Mouse (Mus musculus) G1E (cell line): ENCODE data around the gene Cwc22. TPM values are rescaled to one million over a fixed set of nuclear protein-coding genes. Genes with fewer than 3 reads are reported as not detected.

ENCODE experiments used
- ATAC-seq: 2 replicates; pipeline ENCODE4 v1.8.0; 2016; ENCODE audit warnings: mild to moderate bottlenecking; ENCODE audit not compliant: insufficient number of reproducible peaks, poor library complexity, low FRiP score, severe bottlenecking; ENCODE audit errors: extremely low read depth
- DNase-seq: peaks from one replicate; pipeline ENCODE4 v3.0.0; 2012; ENCODE audit warnings: low spot score
- H3K27me3 ChIP-seq: 2 replicates; pipeline ENCODE4 v1.6.1; 2012; ENCODE audit warnings: mild to moderate bottlenecking, low read length, inconsistent platforms; ENCODE audit not compliant: insufficient read depth
- H3K36me3 ChIP-seq: replicated peaks from 2 replicates; pipeline ENCODE3; 2012; ENCODE audit warnings: mild to moderate bottlenecking, inconsistent platforms
- H3K4me1 ChIP-seq: 2 replicates; pipeline ENCODE4 v1.6.1; 2012; ENCODE audit warnings: low read depth, low read length, inconsistent platforms, mixed read lengths; ENCODE audit not compliant: insufficient read depth
- H3K4me3 ChIP-seq: 2 replicates; pipeline ENCODE4 v1.5.1; 2012; ENCODE audit warnings: low read depth, mild to moderate bottlenecking, inconsistent platforms, low read length, moderate library complexity, mixed read lengths
- H3K9me3 ChIP-seq: replicated peaks from 2 replicates; pipeline ENCODE4 v1.6.1; 2012; ENCODE audit warnings: inconsistent platforms
- CTCF ChIP-seq: IDR thresholded peaks from 2 replicates; pipeline ENCODE4 v1.5.1; 2012; ENCODE audit warnings: low read depth, low read length, inconsistent platforms, mixed read lengths
- GATA2 ChIP-seq: IDR thresholded peaks from 2 replicates; pipeline ENCODE4 v1.6.1; 2012; ENCODE audit warnings: low read depth, low read length, inconsistent platforms, borderline replicate concordance
- POLR2AphosphoS5 ChIP-seq: IDR thresholded peaks from 2 replicates; pipeline ENCODE4 v1.6.1; 2012; ENCODE audit warnings: low read depth, low read length, inconsistent platforms; ENCODE audit not compliant: insufficient replicate concordance
- TAL1 ChIP-seq: conservative IDR thresholded peaks from 2 replicates; pipeline ENCODE4 v1.6.1; 2012; ENCODE audit warnings: low read depth, low read length, inconsistent platforms, mixed read lengths
- polyA plus RNA-seq: library from polyadenylated mRNA; stranded (reverse); fragments of >175 nt; gene quantifications from 2 replicates; pipeline ENCODE4 v1.2.3, GENCODE M21; 2012
- total RNA-seq, 2 experiments: library from RNA; stranded (forward) in 1 of 2; stranded (reverse) in 1 of 2; fragments of 200-1000 nt in 1 of 2; fragments of >200 nt in 1 of 2; fragmentation: Nextera tagmentation in 1 of 2; gene quantifications; 2 replicates each; pipeline ENCODE4 v1.2.3; 2014 to 2017

The Cwc22 gene
- total and polyA plus RNA-seq, 3 experiments: 22.5 to 106 (median 84.4) TPM

GRCm38 (mm10) chr2:77835781-77836180 lies 110.4 kb downstream of the Cwc22 start:
- TF ChIP-seq CTCF: no peak
- TF ChIP-seq GATA2: no peak
- TF ChIP-seq POLR2AphosphoS5: no peak
- no peak for TF ChIP-seq TAL1

More at GRCm38 (mm10) chr2:77835781-77836180, 110.4 kb downstream of the Cwc22 start:
- DNase-seq: no peak
- Histone ChIP-seq H3K27me3 (no peaks in the 10 kb centered on the region), H3K9me3 (peaks cover 7% of the 10 kb centered on the region), H3K4me1 (no peaks in the 10 kb centered on the region), H3K4me3 (no peak overlapping the region), H3K36me3 (no peaks in the 10 kb centered on the region)
- no peak for ATAC-seq

Other genes with a start within 250 kb of the Cwc22 start
- gene Zfp385b, start 126.7 kb downstream of the Cwc22 start, total RNA-seq (2014; fragmentation: Nextera tagmentation): not detected in 2 replicates
- gene Zfp385b, start 126.7 kb downstream of the Cwc22 start, total RNA-seq (2017): 0.71 TPM in 1 of 2 replicates, not detected in the other
- not detected in 2 replicates for gene Zfp385b, start 126.7 kb downstream of the Cwc22 start, polyA plus RNA-seq